Mouse (Mus musculus) megakaryocyte, adult 5-6 weeks (primary cell): ENCODE results near the gene 4930469K13Rik. TPM values are rescaled to one million over a fixed set of nuclear protein-coding genes. Genes with fewer than 3 reads are reported as not detected.
"Not testable (repeated sequence)": the region's sequence is repeated elsewhere in the genome, so short reads cannot be mapped to it uniquely, and the experiment has no call there.

ENCODE experiments used
- ATAC-seq: 2 replicates; pipeline ENCODE4 v1.8.0; 2016; ENCODE audit warnings: mild to moderate bottlenecking, inconsistent platforms; ENCODE audit not compliant: poor library complexity, severe bottlenecking
- total RNA-seq, 2 experiments: library from RNA; stranded (forward) in 1 of 2; stranded (reverse) in 1 of 2; fragments of 153-499, 151-499 nt in 1 of 2; fragments of 221-1000, 200-1000 nt in 1 of 2; gene quantifications; 2 replicates each; pipeline versions ENCODE4 v1.2.3 to v1.2.4; 2015 to 2017

The 4930469K13Rik gene
- 0.41 and 0.42 TPM in 2 replicates for total RNA-seq (2015)
- total RNA-seq (2017) = not detected in 2 replicates

- peak; percentile 60 for ATAC-seq
These were observed at the start of gene 4930469K13Rik for GRCm38 (mm10) chr11:34098422-34098821. 4930469K13Rik (minus strand) TSS chr11:34098554.

GRCm38 (mm10) chr11:34146934-34147333, 48.6 kb upstream of the 4930469K13Rik start:
- ATAC-seq = no peak

GRCm38 (mm10) chr11:34144421-34144820, 46.1 kb upstream of the 4930469K13Rik start:
- ATAC-seq = no peak

GRCm38 (mm10) chr11:34143984-34144383, 45.6 kb upstream of the 4930469K13Rik start:
- no peak for ATAC-seq

- no peak for ATAC-seq
These were observed 40.9 kb upstream of the 4930469K13Rik start for GRCm38 (mm10) chr11:34139296-34139695.

- ATAC-seq = no peak
These were observed 30.1 kb upstream of the 4930469K13Rik start for GRCm38 (mm10) chr11:34128412-34128811.

- not testable (repeated sequence) for ATAC-seq
These were observed 27.4 kb upstream of the 4930469K13Rik start for GRCm38 (mm10) chr11:34125727-34126126.

GRCm38 (mm10) chr11:34124852-34125251, 26.5 kb upstream of the 4930469K13Rik start:
- no peak for ATAC-seq

GRCm38 (mm10) chr11:34123147-34123546, 24.8 kb upstream of the 4930469K13Rik start:
- ATAC-seq = no peak

- no peak for ATAC-seq
These were observed 20.0 kb upstream of the 4930469K13Rik start for GRCm38 (mm10) chr11:34118319-34118718.

- no peak for ATAC-seq
These were observed 19.2 kb upstream of the 4930469K13Rik start for GRCm38 (mm10) chr11:34117581-34117980.

GRCm38 (mm10) chr11:34116572-34117135, 18.3 kb upstream of the 4930469K13Rik start:
- ATAC-seq = peak; percentile 49; the same call in 1 of the 2 replicates

GRCm38 (mm10) chr11:34113760-34114159, 15.4 kb upstream of the 4930469K13Rik start:
- ATAC-seq = no peak

GRCm38 (mm10) chr11:34112781-34113380, 14.5 kb upstream of the 4930469K13Rik start:
- ATAC-seq = no peak

GRCm38 (mm10) chr11:34111940-34112339, 13.6 kb upstream of the 4930469K13Rik start:
- no peak for ATAC-seq

- ATAC-seq = no peak
These were observed 10.9 kb upstream of the 4930469K13Rik start for GRCm38 (mm10) chr11:34109260-34109659.

GRCm38 (mm10) chr11:34104919-34105318, 6.6 kb upstream of the 4930469K13Rik start:
- no peak for ATAC-seq

- ATAC-seq = no peak
These were observed 3.5 kb upstream of the 4930469K13Rik start for GRCm38 (mm10) chr11:34101827-34102226.

- no peak for ATAC-seq
These were observed 11.3 kb downstream of the 4930469K13Rik start for GRCm38 (mm10) chr11:34087064-34087463.

GRCm38 (mm10) chr11:34086164-34086751, 12.1 kb downstream of the 4930469K13Rik start:
- ATAC-seq = no peak

GRCm38 (mm10) chr11:34084639-34085038, 13.7 kb downstream of the 4930469K13Rik start:
- ATAC-seq = no peak

GRCm38 (mm10) chr11:34083795-34084194, 14.6 kb downstream of the 4930469K13Rik start:
- no peak for ATAC-seq
